Mouse (Mus musculus): ENCODE results near the gene Gm20388. TPM values are rescaled to one million over a fixed set of nuclear protein-coding genes. Genes with fewer than 3 reads are reported as not detected.
A peak's percentile ranks its signal among the peaks of the same experiment; 100 is the strongest.

Gm20388 gene
- total RNA-seq, 2 experiments from 2014 or later: 11.4 to 18.1 TPM

GRCm38 (mm10) chr8:123655351-123655779 is 3744.7 kb downstream of the Gm20388 start:
- no peak for ATAC-seq (replicated peaks; ENCODE audit: low FRiP score, low TSS enrichment, poor library complexity, severe bottlenecking)

GRCm38 (mm10) chr8:123657826-123658225 is 3747.2 kb downstream of the Gm20388 start:
- ATAC-seq (replicated peaks; ENCODE audit: low FRiP score, low TSS enrichment, poor library complexity, severe bottlenecking): no peak

DNA sequence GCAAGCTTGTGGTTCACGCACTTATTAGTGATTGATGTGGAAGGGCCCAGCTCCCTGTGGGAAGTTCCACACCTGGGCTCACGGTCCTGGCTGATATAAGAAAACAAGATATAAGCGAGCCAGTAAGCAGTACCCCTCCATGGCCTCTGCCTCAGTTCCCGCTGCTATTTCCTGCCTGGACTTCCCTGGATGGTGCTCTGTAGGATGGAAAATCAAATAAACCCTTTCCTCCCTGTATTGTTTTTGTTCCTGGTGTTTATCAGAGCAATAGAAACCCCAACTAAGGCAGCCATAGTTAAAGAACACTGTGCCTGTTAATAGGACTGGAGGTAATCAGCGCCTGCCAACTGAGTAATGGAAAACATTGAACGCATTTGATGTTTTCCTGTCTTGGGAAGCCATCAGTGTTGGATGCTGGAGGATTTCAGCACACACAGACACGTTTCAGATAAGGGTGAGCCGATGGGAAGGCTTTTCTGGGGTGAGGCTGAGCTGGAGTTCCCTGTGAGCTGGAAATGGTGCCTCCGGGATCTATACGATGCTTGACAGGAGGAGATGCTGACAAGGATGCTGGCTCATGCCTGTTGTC is 3748.9 kb downstream of the Gm20388 start:
- ATAC-seq (replicated peaks; ENCODE audit: low FRiP score, low TSS enrichment, poor library complexity, severe bottlenecking): no peak

GRCm38 (mm10) chr8:123661515-123661914 is 3750.9 kb downstream of the Gm20388 start:
- ATAC-seq (replicated peaks; ENCODE audit: low FRiP score, low TSS enrichment, poor library complexity, severe bottlenecking): no peak

- no peak for ATAC-seq (replicated peaks; ENCODE audit: low FRiP score, low TSS enrichment, poor library complexity, severe bottlenecking)
These were observed 3754.9 kb downstream of the Gm20388 start for GRCm38 (mm10) chr8:123665580-123665979.

DNA sequence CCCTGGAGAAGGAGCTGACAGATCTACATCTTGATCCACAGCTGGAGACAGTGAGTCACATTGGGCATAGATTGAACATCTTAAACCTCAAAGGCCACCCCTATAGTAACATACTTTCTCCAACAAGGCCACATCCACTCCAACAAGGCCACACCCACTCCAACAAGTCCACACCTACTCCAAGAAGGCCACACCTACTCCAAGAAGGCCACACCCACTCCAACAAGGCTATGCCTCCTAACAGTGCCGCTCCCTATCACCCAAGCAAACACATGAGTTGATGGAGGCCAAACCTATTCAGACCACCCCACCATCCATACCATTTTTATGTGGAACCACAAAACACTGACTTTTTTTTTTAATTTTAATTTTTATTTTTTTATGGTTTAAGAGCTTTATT is 3756.2 kb downstream of the Gm20388 start:
- ATAC-seq (replicated peaks; ENCODE audit: low FRiP score, low TSS enrichment, poor library complexity, severe bottlenecking): no peak

DNA sequence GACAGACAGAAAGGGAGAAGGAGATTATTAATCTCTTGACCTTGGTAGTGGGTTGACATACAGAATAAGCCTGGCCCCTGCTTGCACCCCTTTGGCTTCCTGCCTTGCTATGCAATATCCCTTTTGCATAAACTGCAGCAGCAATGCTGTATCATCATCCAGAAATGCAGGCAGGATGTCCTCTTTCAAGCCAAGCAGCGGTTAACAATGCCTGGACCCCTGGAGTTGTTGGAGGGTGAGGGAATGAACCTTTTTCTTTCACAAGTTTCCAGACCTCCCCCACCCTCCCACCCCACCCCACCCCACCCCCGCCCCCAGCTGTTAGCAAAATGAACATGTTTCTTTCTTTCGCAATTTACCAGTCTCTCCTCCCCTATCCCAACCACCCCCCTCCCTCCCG is 3758.0 kb downstream of the Gm20388 start:
- no peak for ATAC-seq (replicated peaks; ENCODE audit: low FRiP score, low TSS enrichment, poor library complexity, severe bottlenecking)

DNA sequence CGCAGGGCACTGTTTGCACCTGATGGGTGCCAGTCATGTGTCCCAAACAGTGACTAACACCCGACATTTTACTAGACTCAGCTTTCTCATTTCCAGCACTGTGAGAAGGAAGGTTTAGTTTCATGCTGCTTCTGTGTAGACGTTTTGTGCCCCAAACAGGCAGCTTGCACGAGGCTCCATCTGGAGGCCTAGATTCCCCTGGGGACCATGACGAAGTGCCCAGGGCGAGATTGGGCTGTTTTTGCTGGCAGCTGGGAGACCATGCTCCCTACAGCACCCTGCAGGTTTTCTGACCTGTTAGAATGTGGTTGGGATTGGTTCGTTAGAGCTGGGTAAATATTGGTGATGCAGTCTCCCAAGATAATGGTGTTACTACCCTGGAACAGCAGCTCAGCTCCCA is 3760.1 kb downstream of the Gm20388 start:
- ATAC-seq (replicated peaks; ENCODE audit: low FRiP score, low TSS enrichment, poor library complexity, severe bottlenecking): no peak

- ATAC-seq (replicated peaks; ENCODE audit: low FRiP score, low TSS enrichment, poor library complexity, severe bottlenecking): no peak
These were observed 3760.8 kb downstream of the Gm20388 start for GRCm38 (mm10) chr8:123671454-123671853.

GRCm38 (mm10) chr8:123672648-123673047 is 3762.0 kb downstream of the Gm20388 start:
- no peak for ATAC-seq (replicated peaks; ENCODE audit: low FRiP score, low TSS enrichment, poor library complexity, severe bottlenecking)

- no peak for ATAC-seq (replicated peaks; ENCODE audit: low FRiP score, low TSS enrichment, poor library complexity, severe bottlenecking)
These were observed 3765.0 kb downstream of the Gm20388 start for GRCm38 (mm10) chr8:123675611-123676010.

- ATAC-seq (replicated peaks; ENCODE audit: low FRiP score, low TSS enrichment, poor library complexity, severe bottlenecking): no peak
These were observed 3767.7 kb downstream of the Gm20388 start for GRCm38 (mm10) chr8:123678390-123678789.

DNA sequence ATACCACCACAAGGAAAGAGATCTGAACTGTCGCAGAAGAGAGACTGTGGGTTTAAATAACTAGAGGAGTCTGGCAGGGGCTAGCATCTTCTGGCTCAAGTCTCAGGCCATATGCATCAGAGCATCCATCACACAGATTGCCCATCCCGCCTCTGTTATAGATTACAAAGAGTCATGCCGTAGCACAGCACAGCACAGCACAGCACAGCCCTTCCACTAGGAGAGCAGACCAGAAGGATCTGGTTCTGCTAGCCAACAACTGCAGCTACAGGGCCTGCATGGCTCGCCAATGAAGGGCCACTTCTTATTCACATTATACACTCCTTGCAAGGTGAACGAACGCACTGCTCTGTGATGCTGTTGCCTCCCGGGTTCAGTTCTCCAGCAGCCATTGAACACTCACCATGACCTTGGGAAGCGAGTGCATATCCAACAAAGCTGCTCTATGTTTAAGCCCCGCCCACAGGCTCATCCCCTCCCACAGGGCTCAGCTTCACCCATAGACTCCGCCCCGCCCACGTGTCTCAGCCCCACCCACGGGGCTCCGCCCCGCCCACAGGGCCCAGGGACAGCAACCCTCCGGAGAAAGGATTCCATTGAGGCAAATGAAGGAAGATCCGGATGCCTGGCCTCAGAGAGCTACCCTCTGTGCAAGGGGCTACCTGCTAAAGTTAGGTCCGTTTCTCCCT is 3771.6 kb downstream of the Gm20388 start:
- peak; percentile 55; the same call in 1 of the 2 replicates for ATAC-seq (replicated peaks; ENCODE audit: low FRiP score, low TSS enrichment, poor library complexity, severe bottlenecking)

DNA sequence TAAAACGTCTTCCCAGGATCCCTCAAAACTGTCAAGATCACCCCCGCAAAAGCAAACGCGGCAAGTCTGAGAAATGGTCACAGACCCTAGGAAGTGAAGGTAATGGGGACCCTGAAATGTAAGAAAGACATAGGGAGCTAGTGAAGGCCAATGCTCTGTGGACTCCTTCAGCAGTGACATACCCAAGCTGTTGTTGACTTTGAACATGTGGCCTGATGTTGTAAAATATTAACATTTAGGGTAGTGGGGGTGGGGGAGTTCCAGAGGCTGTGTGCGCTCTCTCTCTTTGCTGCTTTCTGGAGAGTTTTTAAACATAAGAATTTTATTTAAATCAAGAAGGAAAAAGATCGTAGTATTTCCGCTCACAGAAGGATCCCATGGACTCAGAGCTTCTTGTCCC is 3772.7 kb downstream of the Gm20388 start:
- no peak for ATAC-seq (replicated peaks; ENCODE audit: low FRiP score, low TSS enrichment, poor library complexity, severe bottlenecking)

GRCm38 (mm10) chr8:123684806-123685205 is 3774.2 kb downstream of the Gm20388 start:
- no peak for ATAC-seq (replicated peaks; ENCODE audit: low FRiP score, low TSS enrichment, poor library complexity, severe bottlenecking)

- no peak for ATAC-seq (replicated peaks; ENCODE audit: low FRiP score, low TSS enrichment, poor library complexity, severe bottlenecking)
These were observed 3774.8 kb downstream of the Gm20388 start for GRCm38 (mm10) chr8:123685477-123685876.

- no peak for ATAC-seq (replicated peaks; ENCODE audit: low FRiP score, low TSS enrichment, poor library complexity, severe bottlenecking)
These were observed 3777.2 kb downstream of the Gm20388 start for GRCm38 (mm10) chr8:123687826-123688225.

DNA sequence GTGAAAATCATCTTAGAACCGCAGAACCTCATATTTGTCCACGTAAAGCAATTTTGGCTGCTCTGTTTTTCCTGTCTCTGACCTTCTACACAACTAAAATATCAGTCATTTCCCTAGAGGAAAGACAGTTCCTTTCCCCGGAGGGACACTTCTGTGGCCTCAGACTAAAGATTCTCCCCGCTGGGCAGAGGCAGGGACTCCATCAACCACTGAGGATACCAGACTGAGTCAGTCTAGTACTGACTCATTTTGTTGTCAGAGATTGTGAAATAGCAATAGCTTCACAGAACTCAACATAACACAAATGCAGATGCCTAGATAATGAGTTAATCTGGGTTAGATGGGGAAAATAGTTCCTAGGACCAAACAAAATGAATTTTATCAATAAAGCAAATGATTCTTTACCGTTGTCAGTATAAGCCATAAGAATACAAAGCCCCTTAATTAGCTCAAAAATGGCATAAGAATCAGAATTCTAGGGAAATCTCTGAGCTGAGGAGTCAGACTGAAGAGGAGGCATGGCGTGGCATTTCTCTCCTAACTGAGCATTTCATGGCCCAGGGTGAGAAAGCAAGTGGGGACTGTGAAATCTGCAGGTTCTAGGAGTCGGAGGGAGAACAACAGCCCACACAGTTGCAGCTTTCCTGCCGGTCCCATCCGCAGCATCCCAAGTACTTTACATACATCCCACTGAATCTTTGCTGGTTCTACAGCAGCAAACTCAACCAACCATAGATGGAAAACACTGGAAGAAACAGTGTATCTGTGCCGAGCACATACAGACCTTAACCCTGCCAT is 3781.7 kb downstream of the Gm20388 start:
- ATAC-seq (replicated peaks; ENCODE audit: low FRiP score, low TSS enrichment, poor library complexity, severe bottlenecking): no peak

- no peak for ATAC-seq (replicated peaks; ENCODE audit: low FRiP score, low TSS enrichment, poor library complexity, severe bottlenecking)
These were observed 3785.5 kb downstream of the Gm20388 start for GRCm38 (mm10) chr8:123696167-123696566.

DNA sequence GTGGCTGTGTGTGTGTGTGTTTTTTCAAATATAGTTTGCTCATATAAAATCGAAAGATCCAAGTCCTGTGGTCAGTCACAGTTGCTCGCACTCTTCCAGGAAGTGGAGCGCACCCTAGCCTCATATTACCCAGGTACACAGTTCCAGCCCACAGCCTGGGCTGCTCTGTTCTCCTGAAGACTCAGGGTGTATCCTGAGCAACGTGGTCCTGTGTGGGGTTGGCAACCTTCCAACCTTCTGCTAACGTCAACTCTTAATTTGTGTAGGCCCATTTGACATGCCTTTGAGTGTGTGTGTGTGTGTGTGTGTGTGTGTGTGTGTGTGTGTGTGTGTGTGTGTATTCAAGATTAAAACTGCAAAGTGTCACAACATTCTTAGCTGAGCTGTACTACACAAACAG is 3786.7 kb downstream of the Gm20388 start:
- no peak for ATAC-seq (replicated peaks; ENCODE audit: low FRiP score, low TSS enrichment, poor library complexity, severe bottlenecking)

Data from megakaryocyte-erythroid progenitor cell, adult 5-6 weeks (primary cell).